ENCODE assay signal across 24 mouse cellular contexts in the genomic region with DNA sequence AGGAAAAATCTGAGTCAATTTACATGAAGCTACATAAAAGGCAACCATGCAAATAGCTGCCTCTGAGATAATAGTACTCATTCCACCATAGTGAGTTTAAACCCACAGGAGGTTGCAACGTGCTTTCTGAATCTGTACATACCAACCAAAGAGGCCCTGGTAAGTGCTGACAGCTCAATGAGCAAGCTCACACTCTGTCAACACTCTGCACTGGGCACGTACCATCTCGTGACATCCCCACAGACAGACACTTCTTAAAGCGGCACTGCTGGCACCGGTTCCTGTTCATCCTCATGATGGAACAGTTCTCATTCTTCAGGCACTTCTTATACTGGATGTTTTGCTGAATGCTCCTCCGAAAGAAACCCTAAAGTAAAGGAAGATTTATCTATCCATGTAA. TPM values are rescaled to one million over a fixed set of nuclear protein-coding genes. Genes with fewer than 3 reads are reported as not detected.
DNase-seq lines count a peak whose midpoint lies in the region; ATAC-seq and TF ChIP-seq lines count a peak whose summit lies in the region.
"Had no signal": no experiment of that assay in that cellular context is flagged by ENCODE, and none has a peak within 500 bp of the region (broad histone marks: within the 10 kb centered on the region; RNA-seq: fewer than 3 reads in every experiment).

No protein-coding gene starts in this region.

- 25% methylated on average over 6 of the region's 6 CpGs for WGBS in heart, embryonic 14.5 days
- 46% methylated on average over 6 of the region's 6 CpGs for WGBS in heart, embryonic 15.5 days
- 41% methylated on average over 6 of the region's 6 CpGs for WGBS in heart, postnatal 0 days

- 0 out of 4 replicates have a peak, but pooled peaks cover 0 to 7% of the 10 kb centered on the region in 2 experiments for H3K4me1 ChIP-seq in heart, embryonic 14.5 days (ENCODE audit: control insufficient read depth in 2 of 2, insufficient read depth in 2 of 2, low read length in 2 of 2)
- H3K4me1 ChIP-seq in heart, embryonic 15.5 days (replicated peaks), result no peaks in the 10 kb centered on the region
- H3K4me1 ChIP-seq in heart, postnatal 0 days (ENCODE audit: control insufficient read depth, insufficient read depth), result 0 out of 2 replicates have a peak, but pooled peaks cover 3% of the 10 kb centered on the region
- H3K4me1 ChIP-seq: embryonic facial prominence, embryonic 13.5 days; limb, embryonic 12.5 days; lung, embryonic 15.5 days; midbrain, embryonic 10.5 days; midbrain, embryonic 15.5 days; neural tube, embryonic 15.5 days; stomach, embryonic 15.5 days had no signal

- TF ChIP-seq CTCF in heart, postnatal 0 days (IDR thresholded peaks at IDR 0.05; ENCODE audit: low read depth), result no peak

- peak; percentile 43; the same call in 1 of the 2 replicates for ATAC-seq in heart, embryonic 14.5 days (ENCODE audit: insufficient number of reproducible peaks, insufficient read depth, low FRiP score, low read depth)
- ATAC-seq in heart, embryonic 15.5 days (replicated peaks; ENCODE audit: insufficient number of reproducible peaks, insufficient read depth, low FRiP score, low read depth), result peak; percentile 69; the same call in 1 of the 2 replicates
- peak; percentile 78 for ATAC-seq in heart, postnatal 0 days (ENCODE audit: insufficient read depth, low read depth)
- ATAC-seq: hindbrain, embryonic 16.5 days; intestine, embryonic 16.5 days; midbrain, embryonic 15.5 days had no signal

- no peak overlapping the region for H3K9ac ChIP-seq in heart, embryonic 14.5 days (ENCODE audit: low read length)
- H3K9ac ChIP-seq in heart, embryonic 15.5 days, result no peak overlapping the region
- no peak overlapping the region for H3K9ac ChIP-seq in heart, postnatal 0 days (replicated peaks; ENCODE audit: low read depth, low read length)
- H3K9ac ChIP-seq: embryonic facial prominence, embryonic 13.5 days; limb, embryonic 12.5 days; lung, embryonic 15.5 days; midbrain, embryonic 15.5 days; neural tube, embryonic 15.5 days; stomach, embryonic 15.5 days had no signal

- no peaks in the 10 kb centered on the region for H3K27me3 ChIP-seq in heart, embryonic 14.5 days (ENCODE audit: control insufficient read depth, insufficient read depth, low read length)
- no peaks in the 10 kb centered on the region for H3K27me3 ChIP-seq in heart, embryonic 15.5 days
- no peaks in the 10 kb centered on the region for H3K27me3 ChIP-seq in heart, postnatal 0 days (ENCODE audit: control insufficient read depth, insufficient read depth, low read length)
- H3K27me3 ChIP-seq: embryonic facial prominence, embryonic 13.5 days; limb, embryonic 12.5 days; lung, embryonic 15.5 days; midbrain, embryonic 15.5 days; neural tube, embryonic 15.5 days; stomach, embryonic 15.5 days had no signal

- TF ChIP-seq EP300 in heart, postnatal 0 days (IDR thresholded peaks at IDR 0.05; ENCODE audit: low read depth), result no peak

- H3K9me3 ChIP-seq in heart, embryonic 14.5 days (ENCODE audit: control insufficient read depth, low read length), result no peaks in the 10 kb centered on the region
- no peaks in the 10 kb centered on the region for H3K9me3 ChIP-seq in heart, embryonic 15.5 days (replicated peaks)
- H3K9me3 ChIP-seq in heart, postnatal 0 days (replicated peaks; ENCODE audit: control insufficient read depth, low read length), result no peaks in the 10 kb centered on the region
- H3K9me3 ChIP-seq: embryonic facial prominence, embryonic 13.5 days; limb, embryonic 12.5 days; lung, embryonic 15.5 days; midbrain, embryonic 10.5 days; midbrain, embryonic 15.5 days; neural tube, embryonic 15.5 days; stomach, embryonic 15.5 days had no signal

- no peak overlapping the region for H3K27ac ChIP-seq in heart, embryonic 14.5 days (replicated peaks in 1 of 2; ENCODE audit: control insufficient read depth in 1 of 2, insufficient read depth in 1 of 2, low read depth in 2 of 2, low read length in 2 of 2)
- no peak overlapping the region for H3K27ac ChIP-seq in heart, embryonic 15.5 days
- no peak overlapping the region for H3K27ac ChIP-seq in heart, postnatal 0 days (ENCODE audit: low read depth)
- H3K27ac ChIP-seq: embryonic facial prominence, embryonic 13.5 days; kidney, postnatal 0 days; limb, embryonic 12.5 days; lung, embryonic 15.5 days; midbrain, embryonic 10.5 days; midbrain, embryonic 15.5 days; neural tube, embryonic 15.5 days; stomach, embryonic 15.5 days had no signal

- DNase-seq in heart, adult 11 months, result peak; percentile 90
- no peak for DNase-seq in heart, adult 9 months (ENCODE audit: low spot score in 2 of 2)
- DNase-seq in heart, postnatal 4 days, result no peak
- peak; percentile 27 for DNase-seq in heart, postnatal 0 days (ENCODE audit: low spot score)
- DNase-seq: adrenal gland, postnatal 25 days; B cell, adult 2 months; cerebellum, adult 18-20 months; cerebellum, postnatal 10 days; kidney, adult 8-10 months; kidney, postnatal 4 days; retina, postnatal 1 day; right cerebral cortex, postnatal 14 days had no signal

- H3K4me2 ChIP-seq in heart, embryonic 14.5 days (ENCODE audit: low read length), result no peak overlapping the region
- no peak overlapping the region for H3K4me2 ChIP-seq in heart, embryonic 15.5 days
- no peak overlapping the region for H3K4me2 ChIP-seq in heart, postnatal 0 days (ENCODE audit: low read depth, low read length)
- H3K4me2 ChIP-seq: embryonic facial prominence, embryonic 13.5 days; limb, embryonic 12.5 days; lung, embryonic 15.5 days; midbrain, embryonic 15.5 days; neural tube, embryonic 15.5 days; stomach, embryonic 15.5 days had no signal

- peaks cover 14% of the 10 kb centered on the region for H3K36me3 ChIP-seq in heart, embryonic 14.5 days (ENCODE audit: control insufficient read depth, insufficient read depth, low read length)
- no peaks in the 10 kb centered on the region; the same call in 1 of the 2 replicates for H3K36me3 ChIP-seq in heart, embryonic 15.5 days
- H3K36me3 ChIP-seq in heart, postnatal 0 days (replicated peaks; ENCODE audit: control insufficient read depth, insufficient read depth, low read length), result peaks cover 18% of the 10 kb centered on the region
- H3K36me3 ChIP-seq: embryonic facial prominence, embryonic 13.5 days; limb, embryonic 12.5 days; lung, embryonic 15.5 days; midbrain, embryonic 10.5 days; midbrain, embryonic 15.5 days; stomach, embryonic 15.5 days had no signal

- no peak overlapping the region for H3K4me3 ChIP-seq in heart, embryonic 14.5 days (ENCODE audit: control insufficient read depth in 1 of 2, insufficient read depth in 1 of 2, low read depth in 1 of 2, low read length in 2 of 2)
- H3K4me3 ChIP-seq in heart, embryonic 15.5 days, result no peak overlapping the region
- no peak overlapping the region for H3K4me3 ChIP-seq in heart, postnatal 0 days (ENCODE audit: low read depth, low read length)
- H3K4me3 ChIP-seq: embryonic facial prominence, embryonic 13.5 days; limb, embryonic 12.5 days; lung, embryonic 15.5 days; midbrain, embryonic 10.5 days; midbrain, embryonic 15.5 days; neural tube, embryonic 15.5 days; stomach, embryonic 15.5 days had no signal

RNA-seq across cellular contexts. Expression of a gene that starts 22.5 kb away (rescaled TPM):
- 17.1 and 17.6 TPM in 2 replicates for polyA plus RNA-seq in heart, embryonic 14.5 days (2014; fragmentation: Nextera tagmentation; extraction: Ambion mirVana)
- 10 to 100 TPM; 36.3 to 39.3 TPM for total RNA-seq in heart, postnatal 4 days (2021)
- 11.3 and 11.5 TPM in 2 replicates for polyA plus RNA-seq in heart, embryonic 15.5 days (2015; fragmentation: Nextera tagmentation; extraction: Ambion mirVana)
- total RNA-seq in heart, postnatal 0 days (2014; rRNA removed; ENCODE audit: low replicate concordance), result 30.9 and 34.4 TPM in 2 replicates
- 23.5 and 23.7 TPM in 2 replicates for polyA plus RNA-seq in heart, postnatal 0 days (2015; fragmentation: Nextera tagmentation; extraction: Ambion mirVana)

RNA-seq across cellular contexts. Expression of a gene that starts 54.5 kb away (rescaled TPM):
- polyA plus RNA-seq in heart, embryonic 14.5 days (2014; fragmentation: Nextera tagmentation; extraction: Ambion mirVana), result 18.4 and 21.1 TPM in 2 replicates
- total RNA-seq in heart, postnatal 4 days (2021), result 10 to 100 TPM; 20.0 to 22.3 TPM
- 21.3 and 22.0 TPM in 2 replicates for polyA plus RNA-seq in heart, embryonic 15.5 days (2015; fragmentation: Nextera tagmentation; extraction: Ambion mirVana)
- total RNA-seq in heart, postnatal 0 days (2014; rRNA removed; ENCODE audit: low replicate concordance), result 3.4 and 22.0 TPM in 2 replicates
- polyA plus RNA-seq in heart, postnatal 0 days (2015; fragmentation: Nextera tagmentation; extraction: Ambion mirVana), result 36.9 and 37.2 TPM in 2 replicates

RNA-seq across cellular contexts. Expression of a gene that starts 54.8 kb away (rescaled TPM):
- polyA plus RNA-seq in heart, embryonic 14.5 days (2014; fragmentation: Nextera tagmentation; extraction: Ambion mirVana), result 311 and 327 TPM in 2 replicates
- 1,000 to 10,000 TPM in 1 of 2 experiments, 100 to 1,000 TPM in 1; 916 to 1,021 TPM for total RNA-seq in heart, postnatal 4 days (2021)
- polyA plus RNA-seq in heart, embryonic 15.5 days (2015; fragmentation: Nextera tagmentation; extraction: Ambion mirVana), result 211 and 248 TPM in 2 replicates
- 517 and 617 TPM in 2 replicates for total RNA-seq in heart, postnatal 0 days (2014; rRNA removed; ENCODE audit: low replicate concordance)
- polyA plus RNA-seq in heart, postnatal 0 days (2015; fragmentation: Nextera tagmentation; extraction: Ambion mirVana), result 236 and 241 TPM in 2 replicates

Comparison
In these comparisons a context has a peak if more than half of its experiments do, and no peak if none do; other contexts are left out.
1. DNase-seq: peak in heart, adult 11 months (single experiment) and heart, postnatal 0 days (single experiment); none in heart, adult 9 months (0 of 2) and heart, postnatal 4 days (single experiment).
2. Peak in every context shown above with its lines, with median percentiles within 50 percentile points of each other: ATAC-seq.